Mouse (Mus musculus) embryonic fibroblast, embryonic 13.5 days (primary cell): ENCODE measurements around the gene Col4a3bp. TPM values are rescaled to one million over a fixed set of nuclear protein-coding genes. Genes with fewer than 3 reads are reported as not detected.

Experiments
- H3K27ac ChIP-seq: 2 replicates; pipeline ENCODE4 v1.5.1; 2012; ENCODE audit warnings: low read length, control low read depth, inconsistent platforms; ENCODE audit not compliant: insufficient read depth
- H3K4me1 ChIP-seq: 2 replicates; pipeline ENCODE4 v1.6.1; 2011; ENCODE audit warnings: low read length; ENCODE audit not compliant: control insufficient read depth, insufficient read depth
- H3K4me3 ChIP-seq: 2 replicates; pipeline ENCODE4 v1.5.1; 2011; ENCODE audit warnings: mild to moderate bottlenecking, control low read depth, low read length; ENCODE audit not compliant: insufficient read depth
- CTCF ChIP-seq: IDR thresholded peaks from 2 replicates; pipeline ENCODE4 v1.5.1; 2011; ENCODE audit warnings: mild to moderate bottlenecking, control low read depth, low read length, moderate library complexity, borderline replicate concordance; ENCODE audit not compliant: insufficient read depth
- POLR2A ChIP-seq: IDR thresholded peaks from 2 replicates; pipeline ENCODE4 v1.6.1; 2011; ENCODE audit warnings: low read depth, mild to moderate bottlenecking, control low read depth, low read length, moderate library complexity
- polyA plus RNA-seq: library from polyadenylated mRNA; stranded (reverse); fragments of >200 nt; gene quantifications from 2 replicates; pipeline ENCODE4 v1.2.4, GENCODE M21; 2011; ENCODE audit warnings: low read depth; ENCODE audit not compliant: missing spikeins, insufficient read length

Gene Col4a3bp
- polyA plus RNA-seq, 1 experiment, result 57.0 TPM

- Histone ChIP-seq H3K27ac (peak overlapping the region; percentile 55), H3K4me1 (peaks cover 11% of the 10 kb centered on the region), H3K4me3 (no peak overlapping the region)
- no peak for TF ChIP-seq POLR2A
- TF ChIP-seq CTCF, result no peak
Measured at GRCm38 (mm10) chr13:96681088-96681620, 138.7 kb downstream of the Col4a3bp start.

DNA sequence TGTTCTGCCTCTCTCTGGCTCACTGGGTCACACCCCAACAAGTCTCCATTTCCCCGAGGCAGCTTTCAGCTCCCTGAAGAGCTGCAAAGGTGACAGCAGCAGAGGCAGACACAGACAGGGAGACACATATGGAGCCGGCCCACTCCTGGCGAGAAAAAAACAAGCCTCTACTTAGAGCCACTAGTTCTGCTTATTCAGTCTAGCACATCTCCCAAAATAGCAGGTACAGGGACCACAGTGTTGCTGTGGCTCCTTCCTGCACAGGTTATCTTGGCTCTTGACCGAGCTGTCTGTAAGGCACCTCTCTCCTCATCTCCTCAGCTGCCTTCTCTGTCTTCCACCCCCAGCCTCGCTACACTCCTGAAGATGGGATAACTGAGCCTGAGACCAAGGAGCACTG is 142.4 kb downstream of the Col4a3bp start:
- TF ChIP-seq CTCF (no peak), POLR2A (no peak)
- peaks cover 11% of the 10 kb centered on the region for H3K4me1 ChIP-seq
- no peak overlapping the region for H3K4me3 ChIP-seq
- no peak overlapping the region for H3K27ac ChIP-seq

GRCm38 (mm10) chr13:96687261-96687660 is 144.8 kb downstream of the Col4a3bp start:
- no peak for TF ChIP-seq CTCF
- TF ChIP-seq POLR2A, result no peak
- Histone ChIP-seq H3K27ac (peak overlapping the region; percentile 86), H3K4me3 (no peak overlapping the region), H3K4me1 (no peaks in the 10 kb centered on the region; the same call in 1 of the 2 replicates)

Other genes with a start within 250 kb of the Col4a3bp start
- 15.4 and 16.3 TPM in 2 replicates for gene Poc5, start 154.3 kb upstream of the Col4a3bp start, polyA plus RNA-seq
- gene Ankdd1b, start 71.4 kb upstream of the Col4a3bp start, polyA plus RNA-seq, result not detected in 2 replicates
- not detected in 2 replicates for gene Gm17622, start 51.9 kb upstream of the Col4a3bp start, polyA plus RNA-seq
- 40.5 and 42.4 TPM in 2 replicates for gene Polk, start within 50 bp of the Col4a3bp start, polyA plus RNA-seq
- gene Hmgcr, start 128.3 kb downstream of the Col4a3bp start, polyA plus RNA-seq, result 110 and 127 TPM in 2 replicates
- gene Ankrd31, start 205.7 kb downstream of the Col4a3bp start, polyA plus RNA-seq, result not detected in 2 replicates